Mouse (Mus musculus) lung, adult 2 months (tissue): ENCODE measurements around the gene Ube2t. TPM values are rescaled to one million over a fixed set of nuclear protein-coding genes. Genes with fewer than 3 reads are reported as not detected.

Source experiments
- DNase-seq: peaks from one replicate; pipeline ENCODE4 v3.0.0; 2022
- H3K4me1 ChIP-seq: fragments of 200-500 bp; 2 replicates; pipeline ENCODE4 v1.6.1; 2011; ENCODE audit warnings: low read length; ENCODE audit not compliant: control insufficient read depth, insufficient read depth
- H3K4me3 ChIP-seq: fragments of 200-500 bp; replicated peaks from 2 replicates; pipeline ENCODE3; 2011; ENCODE audit warnings: low read depth, mild to moderate bottlenecking, control low read depth, low read length; ENCODE audit errors: extremely low read depth
- CTCF ChIP-seq: fragments of 200-500 bp; IDR thresholded peaks from 2 replicates; pipeline ENCODE4 v1.5.1; 2011; ENCODE audit warnings: mild to moderate bottlenecking, low read length, control low read depth; ENCODE audit not compliant: insufficient read depth
- POLR2A ChIP-seq: fragments of 200-500 bp; IDR thresholded peaks from 2 replicates; pipeline ENCODE4 v1.6.1; 2011; ENCODE audit warnings: low read depth, mild to moderate bottlenecking, control low read depth, low read length, borderline replicate concordance; ENCODE audit errors: extremely low read depth
- WGBS: fragments of 180-500 bp; shearing (Covaris S2); methylation state at CpG from one replicate; pipeline ENCODE4 v1.1.7; 2018; 5-methylcytosine and 5-hydroxymethylcytosine counted together
- polyA plus RNA-seq: library from polyadenylated mRNA; depleted of rRNA; stranded (reverse); fragments of >200 nt; gene quantifications from 2 replicates; pipeline ENCODE4 v1.2.3, GENCODE M21; 2012

The Ube2t gene
- polyA plus RNA-seq, 1 experiment, result 0.77 TPM

- Histone ChIP-seq H3K4me1 (no peaks in the 10 kb centered on the region), H3K4me3 (no peak overlapping the region)
- TF ChIP-seq CTCF (no peak), POLR2A (no peak)
- DNase-seq, result no peak
- WGBS, result 72% methylated on average over 3 of the region's 3 CpGs
Measured at GRCm38 (mm10) chr1:135009833-135010232, 47.5 kb downstream of the Ube2t start.

- no peak for TF ChIP-seq CTCF
- no peak for TF ChIP-seq POLR2A
- Histone ChIP-seq H3K4me1 (no peaks in the 10 kb centered on the region), H3K4me3 (no peak overlapping the region)
- WGBS, result 91% methylated on average over 5 of the region's 5 CpGs
- DNase-seq, result no peak
Measured at GRCm38 (mm10) chr1:135011912-135012311, 49.5 kb downstream of the Ube2t start.

- no peak for DNase-seq
- H3K4me3 ChIP-seq, result no peak overlapping the region
- H3K4me1 ChIP-seq, result peaks cover 2% of the 10 kb centered on the region; the same call in 1 of the 2 replicates
- no peak for TF ChIP-seq POLR2A
- no peak for TF ChIP-seq CTCF
- WGBS, result 85% methylated on average over 9 of the region's 9 CpGs
Measured at GRCm38 (mm10) chr1:135012472-135012871, 50.1 kb downstream of the Ube2t start.

GRCm38 (mm10) chr1:135014921-135015445, 52.6 kb downstream of the Ube2t start:
- TF ChIP-seq POLR2A, result no peak
- no peak for TF ChIP-seq CTCF
- WGBS, result 60% methylated on average over 10 of the region's 10 CpGs
- no peak overlapping the region for H3K4me3 ChIP-seq
- DNase-seq, result no peak
- H3K4me1 ChIP-seq, result peaks cover 4% of the 10 kb centered on the region; the same call in 1 of the 2 replicates

- Histone ChIP-seq H3K4me1 (peaks cover 4% of the 10 kb centered on the region; the same call in 1 of the 2 replicates), H3K4me3 (no peak overlapping the region)
- TF ChIP-seq CTCF, result no peak
- DNase-seq, result no peak
- 67% methylated on average over 10 of the region's 10 CpGs for WGBS
Measured at GRCm38 (mm10) chr1:135016907-135017655, 54.7 kb downstream of the Ube2t start.

- TF ChIP-seq POLR2A (no peak), CTCF (no peak)
- peaks cover 4% of the 10 kb centered on the region; the same call in 1 of the 2 replicates for H3K4me1 ChIP-seq
- no peak overlapping the region for H3K4me3 ChIP-seq
- 70% methylated on average over 2 of the region's 2 CpGs for WGBS
- DNase-seq, result no peak
Measured at GRCm38 (mm10) chr1:135017656-135018015, 55.3 kb downstream of the Ube2t start.

- TF ChIP-seq CTCF, result no peak
- no peak for TF ChIP-seq POLR2A
- no peak for DNase-seq
Measured at GRCm38 (mm10) chr1:135019087-135019774, 56.9 kb downstream of the Ube2t start.

GRCm38 (mm10) chr1:135019775-135020167, 57.4 kb downstream of the Ube2t start:
- Histone ChIP-seq H3K4me1 (peaks cover 4% of the 10 kb centered on the region; the same call in 1 of the 2 replicates), H3K4me3 (no peak overlapping the region)
- 78% methylated on average over 4 of the region's 4 CpGs for WGBS
- no peak for TF ChIP-seq CTCF
- no peak for TF ChIP-seq POLR2A
- DNase-seq, result no peak

More at GRCm38 (mm10) chr1:135019087-135019774, 56.9 kb downstream of the Ube2t start:
- H3K4me3 ChIP-seq, result no peak overlapping the region
- 30% methylated on average over 13 of the region's 13 CpGs for WGBS
- peaks cover 4% of the 10 kb centered on the region; the same call in 1 of the 2 replicates for H3K4me1 ChIP-seq

GRCm38 (mm10) chr1:135020281-135020940, 58.0 kb downstream of the Ube2t start:
- Histone ChIP-seq H3K4me3 (no peak overlapping the region), H3K4me1 (peaks cover 4% of the 10 kb centered on the region; the same call in 1 of the 2 replicates)
- WGBS, result 49% methylated on average over 5 of the region's 5 CpGs
- no peak for DNase-seq
- TF ChIP-seq POLR2A (no peak), CTCF (no peak)
